In genomic region chr19:55332641-55333268, GRCm38 (mm10) we compare ENCODE assay signal across 8 mouse cellular contexts. TPM values are rescaled to one million over a fixed set of nuclear protein-coding genes. Genes with fewer than 3 reads are reported as not detected.
DNase-seq lines count a peak whose midpoint lies in the region; ATAC-seq and TF ChIP-seq lines count a peak whose summit lies in the region.

No protein-coding gene starts in this region.

- H3K4me3 ChIP-seq in cerebellum, adult 2 months (replicated peaks; ENCODE audit: insufficient read depth, low read depth, low read length), result no peak overlapping the region
- H3K4me3 ChIP-seq in hindbrain, embryonic 10.5 days, result no peak overlapping the region
- H3K4me3 ChIP-seq in lung, embryonic 14.5 days (ENCODE audit: low read depth, low read length), result no peak overlapping the region

- no peaks in the 10 kb centered on the region for H3K27me3 ChIP-seq in cerebellum, adult 2 months (ENCODE audit: control insufficient read depth, insufficient read depth, low read length)
- no peaks in the 10 kb centered on the region for H3K27me3 ChIP-seq in hindbrain, embryonic 10.5 days (ENCODE audit: insufficient read depth, poor library complexity, severe bottlenecking)
- no peaks in the 10 kb centered on the region for H3K27me3 ChIP-seq in lung, embryonic 14.5 days (ENCODE audit: insufficient read depth, low read length)

- H3K9me3 ChIP-seq in hindbrain, embryonic 10.5 days, result no peaks in the 10 kb centered on the region
- H3K9me3 ChIP-seq in lung, embryonic 14.5 days (ENCODE audit: low read depth, low read length), result no peaks in the 10 kb centered on the region

- 93% methylated on average over 8 of the region's 8 CpGs for WGBS in cerebellum, adult 2 months
- WGBS in hindbrain, embryonic 10.5 days, result 89% methylated on average over 8 of the region's 8 CpGs
- 83% methylated on average over 8 of the region's 8 CpGs for WGBS in lung, embryonic 14.5 days

- no peak for TF ChIP-seq POLR2A in cerebellum, adult 2 months (IDR thresholded peaks at IDR 0.05; ENCODE audit: borderline replicate concordance, insufficient read depth, low read length)

- H3K27ac ChIP-seq in cerebellum, adult 2 months (ENCODE audit: insufficient read depth, low read length), result no peak overlapping the region
- H3K27ac ChIP-seq in hindbrain, embryonic 10.5 days, result no peak overlapping the region
- H3K27ac ChIP-seq in lung, embryonic 14.5 days (ENCODE audit: low read depth), result no peak overlapping the region

- no peak overlapping the region for H3K4me2 ChIP-seq in lung, embryonic 14.5 days

- peaks cover 41% of the 10 kb centered on the region for H3K36me3 ChIP-seq in hindbrain, embryonic 10.5 days
- H3K36me3 ChIP-seq in lung, embryonic 14.5 days (ENCODE audit: insufficient read depth), result peaks cover 24% of the 10 kb centered on the region

- DNase-seq in MEL-GATA-1-ER (ENCODE audit: extremely low read depth, low read depth), result peak; percentile 66
- DNase-seq in cerebellum, adult 2 months, result peak; percentile 68 to 70
- peak; percentile 89 for DNase-seq in forelimb bud, embryonic 11.5 days (ENCODE audit: low read depth, low spot score)
- peak; percentile 68 for DNase-seq in hindbrain, embryonic 10.5 days (ENCODE audit: low spot score)
- DNase-seq in layer of hippocampus, adult 9-10 months (ENCODE audit: low spot score), result peak; percentile 82
- DNase-seq in lung, embryonic 14.5 days, result peak; percentile 92
- DNase-seq in ovary, postnatal 10 days (ENCODE audit: low spot score), result peak; percentile 14
- DNase-seq in thymus, postnatal 25 days, result peak; percentile 62

- H3K9ac ChIP-seq in lung, embryonic 14.5 days, result no peak overlapping the region

- TF ChIP-seq CTCF in cerebellum, adult 2 months (IDR thresholded peaks at IDR 0.05; ENCODE audit: borderline replicate concordance, insufficient read depth, low read depth, low read length), result peak; percentile 84
- TF ChIP-seq CTCF in lung, embryonic 14.5 days (IDR thresholded peaks at IDR 0.05; ENCODE audit: low read depth), result peak; percentile 93

- H3K4me1 ChIP-seq in cerebellum, adult 2 months (ENCODE audit: control insufficient read depth, insufficient read depth, low read length), result peaks cover 11% of the 10 kb centered on the region
- H3K4me1 ChIP-seq in hindbrain, embryonic 10.5 days (replicated peaks), result no peaks in the 10 kb centered on the region
- no peaks in the 10 kb centered on the region for H3K4me1 ChIP-seq in lung, embryonic 14.5 days (ENCODE audit: insufficient read depth)

- ATAC-seq in lung, embryonic 14.5 days (ENCODE audit: insufficient read depth), result peak; percentile 88; the same call in 1 of the 2 replicates

RNA-seq across cellular contexts. Expression of gene Vti1a, which starts 16.7 kb away (rescaled TPM):
- polyA plus RNA-seq in cerebellum, adult 2 months (2012; rRNA removed), result 34.7 and 35.0 TPM in 2 replicates
- 29.1 and 32.1 TPM in 2 replicates for polyA plus RNA-seq in hindbrain, embryonic 10.5 days (2016; fragmentation: Nextera tagmentation; extraction: Ambion mirVana)
- 25.0 and 25.5 TPM in 2 replicates for polyA plus RNA-seq in lung, embryonic 14.5 days (2014; fragmentation: Nextera tagmentation; extraction: Ambion mirVana)

RNA-seq across cellular contexts. Expression of gene Zdhhc6, which starts 16.9 kb away (rescaled TPM):
- polyA plus RNA-seq in cerebellum, adult 2 months (2012; rRNA removed), result 26.4 and 27.0 TPM in 2 replicates
- polyA plus RNA-seq in hindbrain, embryonic 10.5 days (2016; fragmentation: Nextera tagmentation; extraction: Ambion mirVana), result 106 and 123 TPM in 2 replicates
- polyA plus RNA-seq in lung, embryonic 14.5 days (2014; fragmentation: Nextera tagmentation; extraction: Ambion mirVana), result 105 and 106 TPM in 2 replicates

Comparison
In these comparisons a context has a peak if more than half of its experiments do, and no peak if none do; other contexts are left out.
1. DNase-seq: peak in every context shown above with its lines; median percentile 92 in lung, embryonic 14.5 days; 89 in forelimb bud, embryonic 11.5 days; 82 in layer of hippocampus, adult 9-10 months; 69 in cerebellum, adult 2 months; 68 in hindbrain, embryonic 10.5 days; 66 in MEL-GATA-1-ER; 62 in thymus, postnatal 25 days; 14 in ovary, postnatal 10 days.